Mouse (Mus musculus): ENCODE results near the gene Htr6. TPM values are rescaled to one million over a fixed set of nuclear protein-coding genes. Genes with fewer than 3 reads are reported as not detected.

Gene Htr6
- polyA plus RNA-seq, 2 experiments, result 0.22 to 1.2 TPM

- DNase-seq (ENCODE audit: low spot score) (no peak), ATAC-seq (ENCODE audit: low FRiP score, low read depth) (no peak)
Observed at GRCm38 (mm10) chr4:139013281-139013680, 62.1 kb downstream of the Htr6 start.

GRCm38 (mm10) chr4:139011201-139011702 lies 64.1 kb downstream of the Htr6 start:
- no peak for ATAC-seq (ENCODE audit: low FRiP score, low read depth)
- H3K9me3 ChIP-seq (ENCODE audit: control insufficient read depth, low read length), result no peaks in the 10 kb centered on the region
- H3K27ac ChIP-seq (replicated peaks; ENCODE audit: low read depth, low read length), result no peak overlapping the region
- TF ChIP-seq POLR2A (IDR thresholded peaks at IDR 0.05; ENCODE audit: borderline replicate concordance, extremely low read depth, insufficient read depth, insufficient read length), result no peak
- 81% methylated on average over 13 of the region's 13 CpGs for WGBS
- H3K27me3 ChIP-seq (ENCODE audit: control insufficient read depth, insufficient read depth, low read length), result no peaks in the 10 kb centered on the region
- H3K9ac ChIP-seq (ENCODE audit: low read depth, low read length, severe bottlenecking), result no peak overlapping the region
- no peak overlapping the region for H3K4me2 ChIP-seq (replicated peaks; ENCODE audit: low read depth, low read length, severe bottlenecking)
- no peak for DNase-seq (ENCODE audit: low spot score)
- H3K4me3 ChIP-seq (replicated peaks; ENCODE audit: low read length), result no peak overlapping the region
- no peaks in the 10 kb centered on the region for H3K4me1 ChIP-seq (ENCODE audit: control insufficient read depth, insufficient read depth, low read length)
- no peaks in the 10 kb centered on the region for H3K36me3 ChIP-seq (ENCODE audit: control insufficient read depth, insufficient read depth, low read length)

More at GRCm38 (mm10) chr4:139013281-139013680, 62.1 kb downstream of the Htr6 start:
- no peak overlapping the region for H3K4me3 ChIP-seq (replicated peaks; ENCODE audit: low read length)
- H3K36me3 ChIP-seq (ENCODE audit: control insufficient read depth, insufficient read depth, low read length), result no peaks in the 10 kb centered on the region
- H3K27ac ChIP-seq (replicated peaks; ENCODE audit: low read depth, low read length), result no peak overlapping the region
- no peaks in the 10 kb centered on the region for H3K27me3 ChIP-seq (ENCODE audit: control insufficient read depth, insufficient read depth, low read length)
- no peak overlapping the region for H3K4me2 ChIP-seq (replicated peaks; ENCODE audit: low read depth, low read length, severe bottlenecking)
- H3K4me1 ChIP-seq (ENCODE audit: control insufficient read depth, insufficient read depth, low read length), result no peaks in the 10 kb centered on the region
- WGBS, result 80% methylated on average over 11 of the region's 11 CpGs
- TF ChIP-seq POLR2A (IDR thresholded peaks at IDR 0.05; ENCODE audit: borderline replicate concordance, extremely low read depth, insufficient read depth, insufficient read length), result no peak
- H3K9me3 ChIP-seq (ENCODE audit: control insufficient read depth, low read length), result no peaks in the 10 kb centered on the region
- H3K9ac ChIP-seq (ENCODE audit: low read depth, low read length, severe bottlenecking), result no peak overlapping the region

Other genes with a start within 250 kb of the Htr6 start
- gene Pla2g5, start 212.1 kb downstream of the Htr6 start, polyA plus RNA-seq (2012; rRNA removed), result 1.3 and 1.7 TPM in 2 replicates
- 0.62 and 0.73 TPM in 2 replicates for gene Pla2g5, start 212.1 kb downstream of the Htr6 start, polyA plus RNA-seq (2014; fragmentation: Nextera tagmentation; extraction: Ambion mirVana)
- not detected in 2 replicates for gene Gm13030, start 201.6 kb downstream of the Htr6 start, polyA plus RNA-seq (2012; rRNA removed)
- gene Gm13030, start 201.6 kb downstream of the Htr6 start, polyA plus RNA-seq (2014; fragmentation: Nextera tagmentation; extraction: Ambion mirVana), result not detected in 2 replicates
- 0.09 TPM in 1 of 2 replicates, not detected in the other for gene Pla2g2e, start 197.6 kb downstream of the Htr6 start, polyA plus RNA-seq (2012; rRNA removed)
- gene Pla2g2e, start 197.6 kb downstream of the Htr6 start, polyA plus RNA-seq (2014; fragmentation: Nextera tagmentation; extraction: Ambion mirVana), result not detected in 2 replicates
- gene Otud3, start 161.6 kb downstream of the Htr6 start, polyA plus RNA-seq (2012; rRNA removed), result 7.0 and 8.2 TPM in 2 replicates
- 2.7 and 4.2 TPM in 2 replicates for gene Otud3, start 161.6 kb downstream of the Htr6 start, polyA plus RNA-seq (2014; fragmentation: Nextera tagmentation; extraction: Ambion mirVana)
- gene Rnf186, start 108.5 kb downstream of the Htr6 start, polyA plus RNA-seq (2012; rRNA removed), result not detected in 2 replicates
- not detected in 2 replicates for gene Rnf186, start 108.5 kb downstream of the Htr6 start, polyA plus RNA-seq (2014; fragmentation: Nextera tagmentation; extraction: Ambion mirVana)
- gene Tmco4, start 102.7 kb downstream of the Htr6 start, polyA plus RNA-seq (2012; rRNA removed), result 4.2 and 4.8 TPM in 2 replicates
- gene Tmco4, start 102.7 kb downstream of the Htr6 start, polyA plus RNA-seq (2014; fragmentation: Nextera tagmentation; extraction: Ambion mirVana), result 4.7 and 4.8 TPM in 2 replicates
- 149 and 171 TPM in 2 replicates for gene Nbl1, start 17.4 kb upstream of the Htr6 start, polyA plus RNA-seq (2012; rRNA removed)
- 157 and 176 TPM in 2 replicates for gene Nbl1, start 17.4 kb upstream of the Htr6 start, polyA plus RNA-seq (2014; fragmentation: Nextera tagmentation; extraction: Ambion mirVana)
- 122 and 178 TPM in 2 replicates for gene Minos1, start 55.5 kb upstream of the Htr6 start, polyA plus RNA-seq (2012; rRNA removed)
- gene Minos1, start 55.5 kb upstream of the Htr6 start, polyA plus RNA-seq (2014; fragmentation: Nextera tagmentation; extraction: Ambion mirVana), result 460 and 510 TPM in 2 replicates
- gene Capzb, start 117.3 kb upstream of the Htr6 start, polyA plus RNA-seq (2012; rRNA removed), result 177 and 198 TPM in 2 replicates
- gene Capzb, start 117.3 kb upstream of the Htr6 start, polyA plus RNA-seq (2014; fragmentation: Nextera tagmentation; extraction: Ambion mirVana), result 284 TPM in 2 replicates
- 20.7 and 30.7 TPM in 2 replicates for gene Pqlc2, start 235.1 kb upstream of the Htr6 start, polyA plus RNA-seq (2012; rRNA removed)
- gene Pqlc2, start 235.1 kb upstream of the Htr6 start, polyA plus RNA-seq (2014; fragmentation: Nextera tagmentation; extraction: Ambion mirVana), result 12.9 and 15.4 TPM in 2 replicates
- gene Akr7a5, start 235.2 kb upstream of the Htr6 start, polyA plus RNA-seq (2012; rRNA removed), result 28.5 and 38.8 TPM in 2 replicates
- 84.8 and 98.0 TPM in 2 replicates for gene Akr7a5, start 235.2 kb upstream of the Htr6 start, polyA plus RNA-seq (2014; fragmentation: Nextera tagmentation; extraction: Ambion mirVana)

Data from limb, embryonic 14.5 days (tissue).